Comparison of ENCODE assay signal across 14 mouse cellular contexts in the genomic region with DNA sequence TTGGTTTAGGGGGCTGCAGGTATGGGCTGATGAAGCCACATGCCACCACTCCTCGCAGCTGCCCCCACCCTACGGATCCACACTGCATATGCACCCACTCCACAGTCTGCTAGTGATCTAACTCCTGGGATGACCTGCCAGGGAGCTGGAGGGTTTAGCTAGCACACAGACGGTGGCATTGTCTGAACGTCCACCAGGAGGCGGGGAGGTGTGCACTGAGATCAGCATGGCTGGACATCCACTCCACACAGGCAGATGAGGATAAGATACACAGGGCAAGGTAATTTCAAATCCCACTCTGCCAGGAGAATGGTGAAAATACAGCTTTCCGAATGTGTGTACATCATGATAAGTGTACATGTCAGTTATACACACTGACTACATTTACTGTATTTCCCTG. TPM values are rescaled to one million over a fixed set of nuclear protein-coding genes. Genes with fewer than 3 reads are reported as not detected.
DNase-seq lines count a peak whose midpoint lies in the region; ATAC-seq and TF ChIP-seq lines count a peak whose summit lies in the region.
"Had no signal": no experiment of that assay in that cellular context is flagged by ENCODE, and none has a peak within 500 bp of the region (broad histone marks: within the 10 kb centered on the region; RNA-seq: fewer than 3 reads in every experiment).

No protein-coding gene starts in this region.

- no peak overlapping the region for H3K9ac ChIP-seq in heart, embryonic 11.5 days (ENCODE audit: low read depth, low read length)
- H3K9ac ChIP-seq: intestine, embryonic 15.5 days; midbrain, embryonic 12.5 days; neural tube, embryonic 12.5 days had no signal

- peaks cover 44% of the 10 kb centered on the region for H3K36me3 ChIP-seq in heart, embryonic 11.5 days (ENCODE audit: control insufficient read depth, insufficient read depth, low read length)

- no peak overlapping the region for H3K4me2 ChIP-seq in heart, embryonic 11.5 days
- H3K4me2 ChIP-seq: intestine, embryonic 15.5 days; midbrain, embryonic 12.5 days; neural tube, embryonic 12.5 days had no signal

- 79% methylated on average over 6 of the region's 6 CpGs for WGBS in heart, embryonic 11.5 days (ENCODE audit: insufficient replicate concordance)

- TF ChIP-seq CTCF in embryonic fibroblast, embryonic 13.5 days (IDR thresholded peaks at IDR 0.05; ENCODE audit: borderline replicate concordance, insufficient read depth, low read length): peak; percentile 71; the same call in 1 of the 2 replicates

- no peaks in the 10 kb centered on the region for H3K4me1 ChIP-seq in heart, embryonic 11.5 days (ENCODE audit: control insufficient read depth, insufficient read depth, low read length)
- H3K4me1 ChIP-seq in embryonic fibroblast, embryonic 13.5 days (ENCODE audit: control insufficient read depth, insufficient read depth, low read length): no peaks in the 10 kb centered on the region
- H3K4me1 ChIP-seq: intestine, embryonic 15.5 days; midbrain, embryonic 12.5 days; neural tube, embryonic 12.5 days had no signal

- TF ChIP-seq POLR2A in embryonic fibroblast, embryonic 13.5 days (IDR thresholded peaks at IDR 0.05; ENCODE audit: low read depth, low read length): no peak

- intact Hi-C loops in heart, postnatal 25 days (cut with DNase I): no loop called here

- DNase-seq in heart, postnatal 25 days (ENCODE audit: low spot score): no peak
- DNase-seq in lung, postnatal 10 days: peak; percentile 15
- no peak for DNase-seq in lung, postnatal 36 days
- DNase-seq in MN1 (ENCODE audit: low spot score): no peak
- DNase-seq in adrenal gland, adult 2 months: no peak
- DNase-seq: cerebellum, adult 18-20 months; gastrocnemius, postnatal 10 days; left cerebral cortex, postnatal 4 days had no signal

- H3K27ac ChIP-seq in heart, embryonic 11.5 days (ENCODE audit: low read depth, low read length): no peak overlapping the region
- no peak overlapping the region for H3K27ac ChIP-seq in embryonic fibroblast, embryonic 13.5 days (ENCODE audit: insufficient read depth, low read length)
- H3K27ac ChIP-seq: intestine, embryonic 15.5 days; midbrain, embryonic 12.5 days; neural tube, embryonic 12.5 days had no signal

- no peak overlapping the region for H3K4me3 ChIP-seq in heart, embryonic 11.5 days (ENCODE audit: low read depth, low read length)
- H3K4me3 ChIP-seq in embryonic fibroblast, embryonic 13.5 days (ENCODE audit: insufficient read depth, low read length): no peak overlapping the region
- H3K4me3 ChIP-seq: intestine, embryonic 15.5 days; midbrain, embryonic 12.5 days; neural tube, embryonic 12.5 days had no signal

- ATAC-seq in heart, embryonic 11.5 days (replicated peaks; ENCODE audit: insufficient number of reproducible peaks, low FRiP score, low TSS enrichment): 0 out of 2 replicates have a peak, but pooled peaks have one; percentile 22
- ATAC-seq in megakaryocyte progenitor cell, adult 5-6 weeks (replicated peaks; ENCODE audit: poor library complexity): peak; percentile 78
- ATAC-seq: intestine, embryonic 15.5 days had no signal

- no peaks in the 10 kb centered on the region for H3K27me3 ChIP-seq in heart, embryonic 11.5 days (ENCODE audit: control insufficient read depth, insufficient read depth, low read length)
- H3K27me3 ChIP-seq: intestine, embryonic 15.5 days; midbrain, embryonic 12.5 days; neural tube, embryonic 12.5 days had no signal

- no peaks in the 10 kb centered on the region for H3K9me3 ChIP-seq in heart, embryonic 11.5 days (replicated peaks; ENCODE audit: control insufficient read depth, low read length)
- H3K9me3 ChIP-seq: intestine, embryonic 15.5 days; midbrain, embryonic 12.5 days; neural tube, embryonic 12.5 days had no signal

RNA-seq across cellular contexts. Expression of gene Tbk1, which starts 30.3 kb away (rescaled TPM):
- 22.7 and 27.4 TPM in 2 replicates for polyA plus RNA-seq in heart, embryonic 11.5 days (2014; fragmentation: Nextera tagmentation; extraction: Ambion mirVana)
- total RNA-seq in heart, postnatal 25 days (2021): 10 to 100 TPM; 16.7 to 20.4 TPM
- 35.3 and 39.0 TPM in 2 replicates for polyA plus RNA-seq in embryonic fibroblast, embryonic 13.5 days (2011; ENCODE audit: insufficient read length, low read depth, missing spikeins)
- total RNA-seq in megakaryocyte progenitor cell, adult 5-6 weeks (2015): 36.9 and 39.3 TPM in 2 replicates
- total RNA-seq in megakaryocyte progenitor cell, adult 5-6 weeks (2017): 71.9 and 78.3 TPM in 2 replicates
- total RNA-seq in adrenal gland, adult 2 months (2021): 10 to 100 TPM; 37.8 to 45.9 TPM
- 3.5 and 3.7 TPM in 2 replicates for polyA plus RNA-seq in adrenal gland, adult 2 months (2012; rRNA removed)
